ENCODE assay signal across 8 mouse cellular contexts in the genomic region with DNA sequence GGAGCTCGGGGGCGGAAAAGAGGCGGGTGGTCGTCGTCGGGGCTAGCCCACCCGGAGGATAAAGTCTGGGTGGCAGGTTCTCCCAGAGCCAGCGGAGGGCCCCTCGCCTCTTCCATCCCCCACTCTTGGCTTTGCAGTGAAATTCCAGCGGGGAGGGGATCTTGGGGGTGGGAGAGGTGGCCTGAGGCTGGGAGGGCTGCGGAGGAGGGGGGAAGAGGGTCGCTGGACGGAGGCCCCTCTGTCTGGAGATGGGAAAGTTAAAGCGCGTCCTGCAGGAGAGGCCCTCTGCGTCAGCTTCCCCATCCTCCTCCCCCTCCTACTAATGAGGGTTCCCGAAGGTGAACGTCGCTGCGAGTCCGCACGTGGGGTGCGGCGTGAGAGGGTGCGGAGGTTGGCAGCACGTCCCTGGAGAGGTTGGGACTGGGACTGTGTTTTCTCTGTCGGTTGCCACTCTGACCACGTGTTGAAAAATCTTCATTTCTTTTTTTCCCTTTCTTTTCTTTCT. TPM values are rescaled to one million over a fixed set of nuclear protein-coding genes. Genes with fewer than 3 reads are reported as not detected.
DNase-seq lines count a peak whose midpoint lies in the region; ATAC-seq and TF ChIP-seq lines count a peak whose summit lies in the region.

No protein-coding gene starts in this region.

- 1% methylated on average over 28 of the region's 28 CpGs for WGBS in heart, adult 2 months
- under 1% methylated on average over 27 of the region's 28 CpGs for WGBS in lung, postnatal 0 days
- 2% methylated on average over 27 of the region's 28 CpGs for WGBS in stomach, postnatal 0 days

- H3K27me3 ChIP-seq in heart, adult 2 months (ENCODE audit: control insufficient read depth, insufficient read depth, low read length), result no peaks in the 10 kb centered on the region
- H3K27me3 ChIP-seq in lung, postnatal 0 days (replicated peaks; ENCODE audit: insufficient read depth, low read length), result peaks cover 3% of the 10 kb centered on the region; the same call in 1 of the 2 replicates
- H3K27me3 ChIP-seq in stomach, postnatal 0 days (ENCODE audit: control insufficient read depth, insufficient read depth, low read length), result no peaks in the 10 kb centered on the region

- no peaks in the 10 kb centered on the region for H3K36me3 ChIP-seq in ES-E14 (ENCODE audit: control insufficient read depth, insufficient read depth, low read length, poor library complexity, severe bottlenecking)
- H3K36me3 ChIP-seq in heart, adult 2 months (ENCODE audit: control insufficient read depth, insufficient read depth, low read length), result no peaks in the 10 kb centered on the region
- no peaks in the 10 kb centered on the region for H3K36me3 ChIP-seq in lung, postnatal 0 days (ENCODE audit: insufficient read depth, low read length)
- H3K36me3 ChIP-seq in stomach, postnatal 0 days (ENCODE audit: control insufficient read depth, insufficient read depth, low read length), result no peaks in the 10 kb centered on the region

- H3K9me3 ChIP-seq in ES-E14 (ENCODE audit: control insufficient read depth, insufficient read depth, low read depth, low read length), result no peaks in the 10 kb centered on the region
- no peaks in the 10 kb centered on the region for H3K9me3 ChIP-seq in lung, postnatal 0 days (ENCODE audit: low read length)
- H3K9me3 ChIP-seq in stomach, postnatal 0 days (ENCODE audit: control insufficient read depth, low read length), result no peaks in the 10 kb centered on the region

- intact Hi-C loops in heart, adult 2 months (cut with DNase I), result no loop called here

- in situ Hi-C loops in ES-E14 (cut with MboI; ENCODE audit: low sequenced_read_pairs in 2 of 2, unreplicated experiment in 2 of 2), result loop anchor here in 1 of 2 experiments (25.0 kb wide), 1 partner anchor 516 kb away; the partner anchor contains the start of gene Kcna1

- no peak for ATAC-seq in lung, postnatal 0 days
- peak; percentile 41; the same call in 1 of the 2 replicates for ATAC-seq in stomach, postnatal 0 days (ENCODE audit: low FRiP score, low TSS enrichment)

- no peak overlapping the region for H3K9ac ChIP-seq in ES-E14 (ENCODE audit: insufficient read depth, low read depth, low read length, poor library complexity, severe bottlenecking)
- H3K9ac ChIP-seq in heart, adult 2 months (ENCODE audit: low read depth, low read length), result peak overlapping the region; percentile 22
- H3K9ac ChIP-seq in lung, postnatal 0 days (replicated peaks; ENCODE audit: low read depth), result no peak overlapping the region
- peak overlapping the region; percentile 66 for H3K9ac ChIP-seq in stomach, postnatal 0 days (ENCODE audit: low read length)

- H3K4me1 ChIP-seq in ES-E14 (ENCODE audit: control insufficient read depth in 2 of 2, insufficient read depth in 2 of 2, low read length in 2 of 2, poor library complexity in 1 of 2), result peaks cover 0 to 11% of the 10 kb centered on the region in 2 experiments; a peak in 1 of 4 replicates
- no peaks in the 10 kb centered on the region for H3K4me1 ChIP-seq in heart, adult 2 months (ENCODE audit: control insufficient read depth, insufficient read depth, low read length)
- H3K4me1 ChIP-seq in lung, postnatal 0 days (ENCODE audit: insufficient read depth, low read depth, low read length), result peaks cover 35% of the 10 kb centered on the region; the same call in 1 of the 2 replicates
- H3K4me1 ChIP-seq in stomach, postnatal 0 days (replicated peaks; ENCODE audit: control insufficient read depth, insufficient read depth), result peaks cover 16% of the 10 kb centered on the region

- no peak for TF ChIP-seq CTCF in heart, adult 2 months (IDR thresholded peaks at IDR 0.05)
- TF ChIP-seq CTCF in lung, postnatal 0 days (IDR thresholded peaks at IDR 0.05), result no peak
- no peak for TF ChIP-seq CTCF in stomach, postnatal 0 days (IDR thresholded peaks at IDR 0.05; ENCODE audit: low read depth)

- no peak overlapping the region for H3K27ac ChIP-seq in ES-E14 (ENCODE audit: insufficient read depth, low read depth, low read length, poor library complexity, severe bottlenecking)
- peak overlapping the region; percentile 83 for H3K27ac ChIP-seq in heart, adult 2 months
- peak overlapping the region; percentile 58 for H3K27ac ChIP-seq in lung, postnatal 0 days (ENCODE audit: low read length)
- peak overlapping the region; percentile 94 for H3K27ac ChIP-seq in stomach, postnatal 0 days (replicated peaks)

- TF ChIP-seq EP300 in heart, adult 2 months (IDR thresholded peaks at IDR 0.05; ENCODE audit: insufficient read depth, low read depth, low read length), result 0 out of 2 replicates have a peak, but pooled peaks have one; percentile 42
- no peak for TF ChIP-seq EP300 in lung, postnatal 0 days (IDR thresholded peaks at IDR 0.05)
- no peak for TF ChIP-seq EP300 in stomach, postnatal 0 days (optimal IDR thresholded peaks at IDR 0.05)

- H3K79me2 ChIP-seq in heart, adult 2 months (replicated peaks; ENCODE audit: control insufficient read depth, insufficient read depth, low read length), result no peaks in the 10 kb centered on the region

- no peak for DNase-seq in ES-E14 (ENCODE audit: low read depth, low spot score)
- peak; percentile 79 for DNase-seq in adrenal gland, postnatal 14 days
- peak; percentile 62 to 66 for DNase-seq in heart, adult 2 months
- peak; percentile 15 for DNase-seq in kidney, adult 18-20 months
- DNase-seq in lung, postnatal 0 days (ENCODE audit: low spot score), result peak; percentile 56
- peak; percentile 83 for DNase-seq in stomach, postnatal 0 days (ENCODE audit: low spot score)
- DNase-seq in frontal cortex, postnatal 36 days (ENCODE audit: low spot score in 2 of 2), result no peak
- DNase-seq in frontal cortex, postnatal 14 days (ENCODE audit: low spot score in 2 of 2), result no peak

- peak overlapping the region; percentile 90 for H3K4me2 ChIP-seq in lung, postnatal 0 days (replicated peaks; ENCODE audit: low read depth, low read length)
- peak overlapping the region; percentile 86 for H3K4me2 ChIP-seq in stomach, postnatal 0 days (replicated peaks; ENCODE audit: low read depth)

- H3K4me3 ChIP-seq in ES-E14 (ENCODE audit: insufficient read depth in 1 of 2, low read depth in 1 of 2, low read length in 2 of 2, poor library complexity in 1 of 2, severe bottlenecking in 1 of 2), result peak overlapping the region; percentile 34 to 39
- H3K4me3 ChIP-seq in heart, adult 2 months, result peak overlapping the region; percentile 89
- peak overlapping the region; percentile 75 for H3K4me3 ChIP-seq in lung, postnatal 0 days (ENCODE audit: low read depth, low read length)
- peak overlapping the region; percentile 83 for H3K4me3 ChIP-seq in stomach, postnatal 0 days (ENCODE audit: low read depth, low read length)

- peak; percentile 67 for TF ChIP-seq POLR2A in heart, adult 2 months (IDR thresholded peaks at IDR 0.05; ENCODE audit: insufficient read depth, low read depth, low read length)

TF ChIP-seq in ES-E14, 5 proteins besides CTCF, POLR2A, EP300 and RAD21:
- TF ChIP-seq MAFK (IDR thresholded peaks at IDR 0.05; ENCODE audit: insufficient read depth, low read depth, low read length) (no peak), ZNF384 (IDR thresholded peaks at IDR 0.05; ENCODE audit: low read depth, low read length) (no peak), ZC3H11A (IDR thresholded peaks at IDR 0.05; ENCODE audit: borderline replicate concordance, low read depth, low read length) (no peak), CHD2 (IDR thresholded peaks at IDR 0.05; ENCODE audit: low read depth, low read length) (no peak), HCFC1 (IDR thresholded peaks at IDR 0.05; ENCODE audit: borderline replicate concordance, insufficient read depth, low read length) (no peak)

RNA-seq across cellular contexts. Expression of gene Ccnd2, which starts 1.4 kb away (rescaled TPM):
- 8.0 and 10.1 TPM in 2 replicates for total RNA-seq in ES-E14 (2012; rRNA removed)
- total RNA-seq in adrenal gland, postnatal 14 days (2021), result 206 and 209 TPM in 2 replicates
- total RNA-seq in heart, adult 2 months (2021), result 100 to 1,000 TPM; 132 to 139 TPM
- polyA plus RNA-seq in heart, adult 2 months (2012; rRNA removed), result 46.2 and 53.4 TPM in 2 replicates
- polyA plus RNA-seq in lung, postnatal 0 days (2015; fragmentation: Nextera tagmentation; extraction: Ambion mirVana), result 286 and 310 TPM in 2 replicates
- polyA plus RNA-seq in stomach, postnatal 0 days (2015; fragmentation: Nextera tagmentation; extraction: Ambion mirVana), result 433 and 478 TPM in 2 replicates

RNA-seq across cellular contexts. Expression of gene Tigar, which starts 44.0 kb away (rescaled TPM):
- 19.7 and 22.9 TPM in 2 replicates for total RNA-seq in ES-E14 (2012; rRNA removed)
- total RNA-seq in adrenal gland, postnatal 14 days (2021), result 15.4 and 18.3 TPM in 2 replicates
- total RNA-seq in heart, adult 2 months (2021), result 10 to 100 TPM; 50.0 to 59.7 TPM
- polyA plus RNA-seq in heart, adult 2 months (2012; rRNA removed), result 18.0 and 29.0 TPM in 2 replicates
- 1.9 and 2.1 TPM in 2 replicates for polyA plus RNA-seq in lung, postnatal 0 days (2015; fragmentation: Nextera tagmentation; extraction: Ambion mirVana)
- 4.1 and 5.2 TPM in 2 replicates for polyA plus RNA-seq in stomach, postnatal 0 days (2015; fragmentation: Nextera tagmentation; extraction: Ambion mirVana)

Comparison
In these comparisons a context has a peak if more than half of its experiments do, and no peak if none do; other contexts are left out.
1. DNase-seq: peak in adrenal gland, postnatal 14 days (single experiment), heart, adult 2 months (2 of 2), kidney, adult 18-20 months (single experiment), lung, postnatal 0 days (single experiment) and stomach, postnatal 0 days (single experiment); none in ES-E14 (single experiment), frontal cortex, postnatal 36 days (0 of 2) and frontal cortex, postnatal 14 days (0 of 2).
2. H3K4me3 ChIP-seq: peak in every context shown above with its lines; median percentile 89 in heart, adult 2 months; 83 in stomach, postnatal 0 days; 75 in lung, postnatal 0 days; 36 in ES-E14.
3. H3K9ac ChIP-seq: peak in heart, adult 2 months (single experiment) and stomach, postnatal 0 days (single experiment); none in ES-E14 (single experiment) and lung, postnatal 0 days (single experiment).
4. RNA of gene Ccnd2, which starts 1.4 kb away (total RNA-seq): 206 to 209 TPM in adrenal gland, postnatal 14 days and 132 to 139 TPM in heart, adult 2 months; 8.0 to 10.1 TPM in ES-E14; every median in the first group is over 10 times any median in the second.